Mouse (Mus musculus) ES-E14 (cell line): ENCODE results near the gene Mrpl38.

Experiments used
- CHD2 ChIP-seq: IDR thresholded peaks from 2 replicates; pipeline ENCODE4 v1.6.1; 2014; ENCODE audit warnings: mild to moderate bottlenecking, low read depth, low read length, inconsistent platforms
- HCFC1 ChIP-seq: IDR thresholded peaks from 2 replicates; pipeline ENCODE4 v1.6.1; 2012; ENCODE audit warnings: low read length, inconsistent platforms, borderline replicate concordance; ENCODE audit not compliant: insufficient read depth
- MAFK ChIP-seq: IDR thresholded peaks from 2 replicates; pipeline ENCODE4 v1.6.1; 2014; ENCODE audit warnings: mild to moderate bottlenecking, low read depth, low read length, inconsistent platforms; ENCODE audit not compliant: insufficient read depth

- TF ChIP-seq HCFC1 (no peak), MAFK (no peak), CHD2 (no peak)
Measured at GRCm38 (mm10) chr11:116088741-116089394, 49.8 kb downstream of the Mrpl38 start.
